Mouse (Mus musculus) liver, postnatal 0 days (tissue): ENCODE measurements around the gene Rps11.

ENCODE experiments used
- CTCF ChIP-seq: sonication (generic); IDR thresholded peaks from 2 replicates; pipeline ENCODE4 v1.5.1; 2016; ENCODE audit warnings: antibody characterized with exemption, low read depth
- EP300 ChIP-seq: IDR thresholded peaks from 2 replicates; pipeline ENCODE4 v1.6.1; 2016; ENCODE audit warnings: antibody characterized with exemption, low read depth, mild to moderate bottlenecking

DNA sequence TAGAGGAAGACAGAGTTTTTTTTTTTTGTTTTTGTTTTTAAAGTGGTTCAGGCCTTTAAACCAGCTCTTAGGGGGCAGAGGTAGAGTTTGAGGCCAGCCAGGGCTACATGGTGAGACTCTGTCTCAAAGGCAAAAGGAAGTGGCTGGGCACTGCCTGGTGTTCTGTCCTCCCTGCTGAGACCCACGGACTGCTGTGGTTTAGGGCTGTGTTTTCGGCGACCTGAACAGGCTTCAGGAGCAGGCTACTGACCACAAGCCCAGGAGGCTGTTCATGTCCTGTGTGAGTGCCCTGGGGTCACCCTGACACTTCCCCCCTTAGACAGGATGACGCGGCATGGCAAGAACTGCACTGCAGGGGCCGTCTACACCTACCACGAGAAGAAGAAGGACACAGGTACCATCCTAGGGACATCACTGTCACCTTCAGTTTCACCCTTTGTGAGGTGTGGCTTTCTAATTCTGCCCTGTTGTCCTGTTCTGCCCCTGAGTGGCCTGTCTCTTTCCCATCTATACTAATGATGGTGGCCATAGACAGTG is 51.0 kb downstream of the Rps11 start:
- no peak for TF ChIP-seq CTCF
- TF ChIP-seq EP300 = no peak
